Mouse (Mus musculus) liver, postnatal 0 days (tissue): ENCODE results near the gene Slc22a16. TPM values are rescaled to one million over a fixed set of nuclear protein-coding genes. Genes with fewer than 3 reads are reported as not detected.
"Not testable (repeated sequence)": the region's sequence is repeated elsewhere in the genome, so short reads cannot be mapped to it uniquely, and the experiment has no call there.

ENCODE experiments used
- ATAC-seq: fragments of 200-750 bp; cut with Nextera tagmentation; 2 replicates; pipeline ENCODE4 v1.8.0; 2017; ENCODE audit warnings: mild to moderate bottlenecking, moderate library complexity
- DNase-seq: peaks from one replicate; pipeline ENCODE4 v3.0.0-alpha.2; 2016
- H3K27ac ChIP-seq: fragments of 300-500 bp; sonication (generic); 2 replicates; pipeline ENCODE4 v1.5.1; 2014; ENCODE audit warnings: antibody characterized with exemption, moderate library complexity, mild to moderate bottlenecking, low read depth
- H3K27me3 ChIP-seq: fragments of 300-500 bp; sonication (generic); 2 replicates; pipeline ENCODE4 v1.6.1; 2014; ENCODE audit warnings: low read length, control low read depth, mixed read lengths; ENCODE audit not compliant: insufficient read depth
- H3K36me3 ChIP-seq: fragments of 300-500 bp; sonication (generic); replicated peaks from 2 replicates; pipeline ENCODE4 v1.6.1; 2014; ENCODE audit warnings: mild to moderate bottlenecking, control low read depth, low read length, moderate library complexity, mixed read lengths; ENCODE audit not compliant: insufficient read depth
- H3K4me1 ChIP-seq: fragments of 300-500 bp; sonication (generic); 2 replicates; pipeline ENCODE4 v1.6.1; 2014; ENCODE audit warnings: antibody characterized with exemption, mild to moderate bottlenecking, control low read depth; ENCODE audit not compliant: insufficient read depth
- H3K4me2 ChIP-seq: fragments of 300-500 bp; sonication (generic); 2 replicates; pipeline ENCODE4 v1.6.1; 2014; ENCODE audit warnings: low read depth, mild to moderate bottlenecking, low read length, moderate library complexity, mixed read lengths
- H3K4me3 ChIP-seq: fragments of 300-500 bp; sonication (generic); 2 replicates; pipeline ENCODE4 v1.5.1; 2014; ENCODE audit warnings: low read depth, low read length
- H3K9ac ChIP-seq: fragments of 300-500 bp; sonication (generic); replicated peaks from 2 replicates; pipeline ENCODE4 v1.6.1; 2014; ENCODE audit warnings: mild to moderate bottlenecking, moderate library complexity
- H3K9me3 ChIP-seq: fragments of 300-500 bp; sonication (generic); 2 replicates; pipeline ENCODE4 v1.6.1; 2016; ENCODE audit warnings: mild to moderate bottlenecking, control low read depth, low read length, mixed read lengths
- CTCF ChIP-seq: sonication (generic); IDR thresholded peaks from 2 replicates; pipeline ENCODE4 v1.5.1; 2016; ENCODE audit warnings: antibody characterized with exemption, low read depth
- EP300 ChIP-seq: IDR thresholded peaks from 2 replicates; pipeline ENCODE4 v1.6.1; 2016; ENCODE audit warnings: antibody characterized with exemption, low read depth, mild to moderate bottlenecking
- WGBS: fragments of 180-500 bp; shearing (Covaris S2); extraction: QIAGEN DNeasy Blood & Tissue Kit; methylation state at CpG from one replicate; pipeline ENCODE4 v1.1.7; 2014; ENCODE audit not compliant: insufficient replicate concordance; 5-methylcytosine and 5-hydroxymethylcytosine counted together
- polyA plus RNA-seq: library from polyadenylated mRNA; unstranded; fragments of >200 nt; fragmentation: Nextera tagmentation; extraction: Ambion mirVana; gene quantifications from 2 replicates; pipeline ENCODE4 v1.2.1, GENCODE M21; 2015

Gene Slc22a16
- polyA plus RNA-seq, 1 experiment from 2014 or later = not detected

GRCm38 (mm10) chr10:40526301-40526761, 43.8 kb upstream of the Slc22a16 start:
- Histone ChIP-seq H3K36me3 (no peaks in the 10 kb centered on the region), H3K27ac (0 out of 2 replicates have a peak overlapping the region, but pooled peaks have one; percentile 13), H3K9me3 (no peaks in the 10 kb centered on the region), H3K4me1 (peaks cover 21% of the 10 kb centered on the region), H3K4me3 (no peak overlapping the region), H3K9ac (no peak overlapping the region), H3K27me3 (no peaks in the 10 kb centered on the region), H3K4me2 (no peak overlapping the region)
- TF ChIP-seq EP300 = no peak
- 34% methylated on average over 8 of the region's 8 CpGs for WGBS
- DNase-seq (no peak), ATAC-seq (no peak)

GRCm38 (mm10) chr10:40526986-40527385, 43.1 kb upstream of the Slc22a16 start:
- 55% methylated on average over 3 of the region's 3 CpGs for WGBS
- Histone ChIP-seq H3K4me3 (no peak overlapping the region), H3K36me3 (no peaks in the 10 kb centered on the region), H3K4me1 (peaks cover 19% of the 10 kb centered on the region), H3K4me2 (no peak overlapping the region; the same call in 1 of the 2 replicates), H3K9me3 (no peaks in the 10 kb centered on the region), H3K9ac (no peak overlapping the region), H3K27ac (no peak overlapping the region), H3K27me3 (no peaks in the 10 kb centered on the region)
- DNase-seq = no peak
- TF ChIP-seq CTCF (no peak), EP300 (no peak)
- no peak for ATAC-seq

- H3K27ac ChIP-seq = no peak overlapping the region
- no peak for DNase-seq
- H3K4me1 ChIP-seq = peaks cover 17% of the 10 kb centered on the region
- WGBS = 20% methylated on average over 8 of the region's 8 CpGs
- TF ChIP-seq EP300 (no peak), CTCF (no peak)
- no peaks in the 10 kb centered on the region for H3K36me3 ChIP-seq
- H3K9me3 ChIP-seq = no peaks in the 10 kb centered on the region
- no peak for ATAC-seq
- no peaks in the 10 kb centered on the region for H3K27me3 ChIP-seq
- H3K4me2 ChIP-seq = no peak overlapping the region; the same call in 1 of the 2 replicates
- H3K4me3 ChIP-seq = no peak overlapping the region
- H3K9ac ChIP-seq = no peak overlapping the region
These were observed 42.6 kb upstream of the Slc22a16 start for GRCm38 (mm10) chr10:40527573-40527972.

- 81% methylated on average over 8 of the region's 10 CpGs for whole genome bisulfite sequencing
- Histone ChIP-seq H3K27me3 (no peaks in the 10 kb centered on the region), H3K9ac (no peak overlapping the region), H3K4me3 (no peak overlapping the region), H3K4me2 (no peak overlapping the region), H3K36me3 (no peaks in the 10 kb centered on the region), H3K4me1 (peaks cover 9% of the 10 kb centered on the region), H3K9me3 (0 out of 2 replicates have a peak, but pooled peaks cover 3% of the 10 kb centered on the region), H3K27ac (no peak overlapping the region)
- DNase-seq (no peak), ATAC-seq (no peak)
- no peak for TF ChIP-seq CTCF
These were observed 41.5 kb upstream of the Slc22a16 start for GRCm38 (mm10) chr10:40528668-40529067.

GRCm38 (mm10) chr10:40529617-40530016, 40.5 kb upstream of the Slc22a16 start:
- WGBS = 34% methylated on average over 6 of the region's 6 CpGs
- no peak overlapping the region for H3K27ac ChIP-seq
- TF ChIP-seq EP300 (peak; percentile 21; the same call in 1 of the 2 replicates), CTCF (peak; percentile 76)
- peak; percentile 50; the same call in 1 of the 2 replicates for ATAC-seq
- H3K9ac ChIP-seq = no peak overlapping the region
- H3K27me3 ChIP-seq = no peaks in the 10 kb centered on the region
- DNase-seq = peak; percentile 64
- peaks cover 7% of the 10 kb centered on the region for H3K4me1 ChIP-seq
- H3K4me3 ChIP-seq = no peak overlapping the region
- no peaks in the 10 kb centered on the region for H3K36me3 ChIP-seq
- 0 out of 2 replicates have a peak, but pooled peaks cover 3% of the 10 kb centered on the region for H3K9me3 ChIP-seq
- no peak overlapping the region for H3K4me2 ChIP-seq

GRCm38 (mm10) chr10:40530661-40531060, 39.5 kb upstream of the Slc22a16 start:
- no peak for DNase-seq
- ATAC-seq = no peak
- Histone ChIP-seq H3K36me3 (no peaks in the 10 kb centered on the region), H3K9me3 (0 out of 2 replicates have a peak, but pooled peaks cover 3% of the 10 kb centered on the region), H3K4me1 (peaks cover 7% of the 10 kb centered on the region), H3K27me3 (no peaks in the 10 kb centered on the region), H3K4me2 (no peak overlapping the region), H3K9ac (no peak overlapping the region), H3K27ac (no peak overlapping the region), H3K4me3 (no peak overlapping the region)
- 62% methylated on average over 3 of the region's 3 CpGs for WGBS
- TF ChIP-seq CTCF (no peak), EP300 (no peak)

GRCm38 (mm10) chr10:40532586-40532985, 37.5 kb upstream of the Slc22a16 start:
- WGBS = 89% methylated on average over 4 of the region's 4 CpGs
- not testable (repeated sequence) for H3K4me1 ChIP-seq, H3K27ac ChIP-seq, H3K27me3 ChIP-seq, H3K4me3 ChIP-seq, H3K9ac ChIP-seq, H3K4me2 ChIP-seq, DNase-seq, H3K9me3 ChIP-seq, H3K36me3 ChIP-seq, ATAC-seq
